Mouse (Mus musculus): ENCODE measurements around the gene Ccdc181.

The Ccdc181 gene

DNA sequence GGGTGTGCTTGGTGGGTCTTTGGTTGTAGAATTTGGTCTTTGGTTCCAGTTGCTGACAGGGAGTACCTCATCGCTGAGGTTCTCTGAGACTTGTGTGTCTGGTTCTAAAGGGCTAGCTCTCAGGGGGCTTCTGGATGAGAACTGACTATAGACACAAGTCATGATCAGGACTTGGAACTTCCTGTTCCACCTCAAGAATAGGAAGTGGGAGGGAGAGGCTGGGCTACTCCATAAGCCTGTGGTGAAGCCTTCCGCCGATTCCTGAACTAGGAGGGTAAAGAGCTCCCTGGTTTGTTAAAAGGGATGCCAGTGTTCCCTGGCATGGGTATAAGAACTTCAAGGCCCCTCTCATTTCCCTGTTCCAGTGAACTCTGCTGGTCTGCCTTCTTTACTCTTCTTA, 8.6 kb downstream of the Ccdc181 start:
- no peak for DNase-seq (ENCODE audit: low read depth, low spot score)

DNA sequence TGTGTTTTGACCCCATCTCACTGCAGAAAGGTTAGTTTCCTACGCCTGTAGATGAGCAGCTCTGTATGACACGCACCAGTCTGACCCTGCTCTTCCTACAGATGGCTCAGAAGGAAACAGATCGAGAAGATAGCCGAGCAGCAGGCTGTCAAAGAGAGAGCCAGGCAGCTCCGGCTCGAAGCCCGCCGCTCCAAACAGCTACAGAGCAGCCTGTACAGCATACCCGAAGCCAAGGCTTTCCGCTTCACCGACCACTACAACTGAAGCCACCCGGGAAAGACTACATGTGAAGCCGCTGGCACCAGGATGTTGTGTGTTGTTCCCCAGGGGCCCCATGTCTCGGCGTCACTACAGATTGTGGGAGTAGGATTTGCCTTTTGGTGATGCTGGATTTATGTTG, 12.0 kb downstream of the Ccdc181 start:
- DNase-seq (ENCODE audit: low read depth, low spot score) = no peak

DNA sequence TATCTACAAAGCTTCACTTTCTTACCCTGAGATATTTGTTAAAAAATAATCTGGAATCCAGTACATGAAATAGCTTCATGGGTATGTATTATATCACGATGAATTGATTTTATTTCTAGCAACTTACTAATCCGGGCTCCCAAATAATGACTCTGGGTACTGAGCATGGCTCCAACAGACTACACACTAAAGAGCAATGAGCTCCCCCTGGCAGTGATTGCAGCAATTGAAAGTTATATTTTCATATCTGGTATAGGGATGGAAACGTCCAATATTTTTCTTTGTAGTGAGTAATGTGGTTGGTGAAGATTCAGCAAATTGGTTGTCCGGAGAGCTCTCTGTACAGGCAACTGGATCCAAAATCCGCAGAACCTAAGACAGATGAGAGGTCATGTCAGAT, 16.7 kb downstream of the Ccdc181 start:
- DNase-seq (ENCODE audit: low read depth, low spot score) = no peak

DNA sequence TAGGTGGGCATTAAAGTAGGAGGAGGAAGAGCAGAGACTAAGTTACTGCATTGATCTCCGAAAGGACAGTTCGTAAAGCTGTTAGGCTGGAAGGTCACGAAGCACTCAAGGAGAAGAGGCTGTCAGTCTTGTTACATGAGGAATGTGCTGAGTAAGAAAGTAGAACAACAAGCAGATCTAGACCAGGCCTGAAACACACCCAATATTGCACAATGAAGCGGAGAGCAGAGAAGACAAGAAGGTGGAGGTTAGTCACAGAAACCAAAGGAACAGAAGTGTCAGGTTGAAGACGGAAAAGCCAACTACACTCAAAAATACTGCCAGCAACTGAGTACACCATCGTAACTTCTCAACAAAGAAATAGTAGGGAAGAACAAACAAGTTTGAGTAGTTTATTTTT, 18.7 kb downstream of the Ccdc181 start:
- no peak for DNase-seq (ENCODE audit: low read depth, low spot score)

DNA sequence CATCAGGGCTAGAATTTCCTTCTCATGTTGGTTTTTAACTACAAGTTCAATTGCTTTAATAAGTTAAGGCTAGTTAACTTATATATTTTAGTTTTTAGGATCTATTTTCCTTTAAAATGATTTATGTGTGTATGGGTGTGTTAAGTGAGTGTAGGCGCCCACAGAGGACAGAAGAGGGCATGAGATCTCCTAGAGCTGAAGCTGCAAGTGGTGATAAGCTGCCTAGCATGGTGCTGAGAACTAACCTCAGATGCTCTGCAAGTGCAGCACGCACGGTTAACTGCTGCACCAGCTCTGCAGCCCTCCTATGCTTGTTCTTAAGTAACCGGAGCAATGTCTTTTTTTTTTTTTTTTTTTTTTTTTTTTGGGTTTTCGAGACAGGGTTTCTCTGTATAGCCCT, 21.1 kb downstream of the Ccdc181 start:
- DNase-seq (ENCODE audit: low read depth, low spot score) = no peak

DNA sequence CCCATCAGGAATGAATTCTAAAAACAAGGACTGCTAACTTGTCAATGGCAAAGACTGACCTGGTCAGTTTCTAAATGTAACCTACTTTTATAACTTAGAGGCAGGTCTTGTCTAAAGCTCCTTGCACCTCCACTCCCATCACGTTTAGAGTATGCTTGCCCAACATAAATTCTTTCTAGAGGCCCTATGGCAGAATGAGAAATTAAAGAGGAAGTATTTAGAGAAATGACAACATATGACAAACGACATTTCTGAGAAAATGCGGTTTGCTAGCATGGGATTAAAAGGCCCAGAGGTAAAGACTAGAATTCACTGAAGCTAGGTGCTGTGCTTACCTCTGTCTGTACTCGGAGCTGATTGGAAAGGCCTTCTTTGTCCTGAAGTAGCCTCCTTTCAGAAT, 26.6 kb downstream of the Ccdc181 start:
- no peak for DNase-seq (ENCODE audit: low read depth, low spot score)

DNA sequence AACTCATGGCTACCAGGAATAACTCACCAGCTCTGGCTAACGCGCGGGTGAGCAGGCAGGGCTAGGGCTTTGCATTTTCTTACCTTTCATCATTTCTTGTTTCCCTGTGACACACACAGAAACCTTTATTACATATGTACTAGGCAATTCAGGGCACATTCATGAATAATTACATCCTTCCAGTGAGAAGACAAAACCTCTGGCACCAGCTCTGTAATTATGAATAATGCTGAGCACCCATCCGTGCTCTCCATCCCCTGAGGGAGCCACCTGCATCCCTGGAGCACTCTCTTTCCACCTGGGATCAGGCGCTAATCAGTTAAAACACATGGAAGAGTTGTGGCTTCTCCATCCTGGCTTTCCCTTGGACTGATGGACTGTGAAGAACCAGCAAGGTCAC, 28.4 kb downstream of the Ccdc181 start, which contains the start of gene Nme7:
Gene Nme7 (plus strand): TSS at position 301 of the 400 bp plus-strand sequence.
- no peak for DNase-seq (ENCODE audit: low read depth, low spot score)

DNA sequence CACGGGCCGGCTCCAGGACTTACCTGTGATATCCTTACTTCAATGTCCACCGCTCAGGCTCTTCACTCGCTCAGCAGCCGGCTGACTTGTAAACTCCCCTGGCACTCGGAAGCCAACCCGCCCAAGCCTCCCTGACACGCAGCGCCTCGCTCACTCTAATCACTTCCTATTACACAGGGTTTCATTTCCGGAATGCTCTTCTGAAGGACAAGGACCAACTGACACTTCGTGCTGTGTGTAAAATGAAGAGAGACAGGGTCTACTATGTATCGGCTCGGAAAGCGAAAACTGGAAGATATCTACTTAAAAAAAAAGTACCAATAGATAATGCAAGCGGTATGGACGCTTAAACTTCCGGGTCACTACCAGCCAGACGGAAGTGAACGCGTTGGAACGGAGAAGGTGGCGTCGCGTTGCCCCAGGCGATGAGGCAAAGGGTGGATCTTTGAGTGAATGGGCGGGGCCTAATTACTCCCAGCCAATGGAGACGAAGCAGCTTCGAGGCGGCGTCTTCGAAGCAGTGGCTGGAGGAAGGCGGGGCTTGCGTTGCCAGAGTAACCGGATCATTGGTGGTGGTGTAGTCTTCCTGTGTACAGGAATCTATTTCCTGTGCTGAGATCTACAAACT, 31.9 kb downstream of the Ccdc181 start, which contains the start of gene Blzf1:
Gene Blzf1 (minus strand): TSS at position 366 of the 628 bp plus-strand sequence.
- DNase-seq (ENCODE audit: low read depth, low spot score) = peak; percentile 98

DNA sequence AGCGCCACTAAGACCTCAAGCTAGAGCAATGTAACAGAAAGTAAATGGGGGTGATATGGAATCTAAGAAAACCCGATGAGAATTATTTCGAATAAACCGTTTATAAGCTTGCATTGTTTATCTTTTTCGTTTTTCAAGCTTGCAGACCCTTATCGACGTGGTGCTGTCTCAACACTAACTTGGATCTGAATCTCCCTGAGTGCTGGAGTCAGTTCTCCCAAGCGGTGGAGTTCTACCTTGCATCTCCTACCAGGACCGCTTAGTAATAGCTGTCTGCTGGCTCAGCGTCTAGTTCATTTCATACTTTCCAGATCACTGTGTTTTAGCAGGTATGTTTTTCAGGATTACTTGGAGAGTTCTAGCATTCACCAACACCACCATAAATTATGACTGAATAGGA, 32.5 kb downstream of the Ccdc181 start:
- no peak for DNase-seq (ENCODE audit: low read depth, low spot score)

DNA sequence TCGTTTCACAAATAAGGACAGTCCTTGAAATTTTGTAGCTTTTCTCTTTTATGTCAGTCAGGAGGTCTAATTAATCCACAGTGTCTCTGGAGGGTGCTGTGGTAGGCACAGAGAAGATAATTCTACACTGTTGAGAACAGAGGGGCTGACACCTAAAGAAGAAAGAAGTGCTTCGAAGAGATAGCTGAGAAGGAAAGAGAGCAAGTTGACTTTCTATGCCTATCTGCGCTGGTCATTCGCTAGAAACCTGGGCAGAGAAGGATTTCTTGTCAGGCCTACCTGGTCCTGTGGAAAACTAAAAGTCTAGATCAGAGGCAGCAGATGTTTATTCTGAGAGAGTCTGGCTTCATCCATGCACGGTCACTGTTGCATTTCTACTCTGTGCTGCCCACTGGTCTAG, 38.7 kb downstream of the Ccdc181 start:
- no peak for DNase-seq (ENCODE audit: low read depth, low spot score)

DNA sequence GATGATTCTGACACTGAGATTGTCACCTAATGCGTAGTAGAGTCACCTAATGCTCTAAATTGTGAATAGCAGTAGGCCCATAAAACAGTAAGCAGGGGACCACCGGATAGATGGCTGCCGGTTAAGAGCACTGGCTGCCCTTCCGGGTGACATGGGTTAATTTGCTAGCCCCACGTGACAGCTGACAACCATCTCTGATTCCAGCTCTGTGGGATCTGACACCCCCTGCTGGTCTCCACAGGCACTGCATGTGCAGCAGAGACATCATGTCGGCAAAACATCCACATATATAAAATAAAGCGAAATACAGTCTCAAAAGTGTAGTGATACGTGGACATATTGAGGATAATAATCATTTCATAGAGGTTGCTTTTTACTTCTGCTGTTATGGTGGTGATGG, 39.9 kb downstream of the Ccdc181 start:
- no peak for DNase-seq (ENCODE audit: low read depth, low spot score)

DNA sequence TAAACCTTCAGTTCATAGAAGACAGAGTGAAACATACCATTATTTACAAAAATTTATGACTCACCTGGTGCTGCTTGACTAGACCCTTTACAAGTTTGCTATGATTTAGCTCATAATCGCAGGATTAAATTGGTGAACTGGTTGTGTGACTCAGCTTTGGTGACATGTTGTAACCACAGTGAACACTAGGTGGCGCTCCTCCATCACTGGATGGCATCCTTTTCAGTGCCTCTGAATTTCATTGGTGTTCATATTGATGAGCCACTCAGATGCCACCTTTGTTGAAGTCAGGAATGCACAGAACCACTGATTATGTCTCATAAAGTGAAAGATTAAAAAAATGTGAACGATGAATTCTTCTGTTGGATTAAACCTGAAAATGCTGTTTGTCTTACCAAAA, 41.3 kb downstream of the Ccdc181 start:
- peak; percentile 65 for DNase-seq (ENCODE audit: low read depth, low spot score)

DNA sequence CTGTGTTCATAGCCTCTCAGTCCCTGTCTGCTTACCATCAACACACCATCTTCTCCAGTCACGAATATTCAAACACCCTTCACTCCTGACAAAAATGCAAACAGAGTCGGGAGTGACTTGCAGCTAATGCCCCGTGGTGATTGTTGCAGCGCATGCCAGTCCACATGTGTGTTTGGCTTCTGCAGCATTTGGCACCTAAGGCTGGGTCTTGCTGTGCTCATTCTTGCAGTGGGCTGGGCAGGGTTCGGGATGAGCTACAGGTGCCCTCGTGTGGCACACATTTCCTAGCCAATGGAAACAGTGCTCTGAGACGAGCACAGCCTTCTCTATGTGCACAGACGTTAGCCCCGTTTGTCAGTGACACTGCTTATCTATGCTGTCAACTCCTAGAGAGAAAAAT, 41.9 kb downstream of the Ccdc181 start:
- no peak for DNase-seq (ENCODE audit: low read depth, low spot score)

DNA sequence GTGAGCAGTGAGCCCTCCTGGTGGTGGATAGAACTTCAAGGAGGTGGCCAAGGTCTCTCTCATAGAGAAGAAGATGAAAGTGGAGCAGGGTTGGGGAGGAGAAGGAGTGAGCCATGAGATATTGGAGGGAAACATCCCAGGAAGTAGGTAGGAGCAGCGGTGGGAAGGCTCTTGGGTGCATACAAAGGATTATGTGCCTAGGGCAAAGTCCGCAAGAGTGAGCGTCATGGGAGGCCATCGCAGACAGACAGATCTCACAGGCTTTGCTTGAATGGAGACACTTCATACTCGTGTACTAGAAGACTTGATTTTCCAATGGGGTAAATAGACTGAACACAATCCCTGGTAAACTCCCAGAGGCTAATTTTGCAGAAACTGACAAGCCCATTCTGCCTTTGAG, 43.1 kb downstream of the Ccdc181 start:
- no peak for DNase-seq (ENCODE audit: low read depth, low spot score)

DNA sequence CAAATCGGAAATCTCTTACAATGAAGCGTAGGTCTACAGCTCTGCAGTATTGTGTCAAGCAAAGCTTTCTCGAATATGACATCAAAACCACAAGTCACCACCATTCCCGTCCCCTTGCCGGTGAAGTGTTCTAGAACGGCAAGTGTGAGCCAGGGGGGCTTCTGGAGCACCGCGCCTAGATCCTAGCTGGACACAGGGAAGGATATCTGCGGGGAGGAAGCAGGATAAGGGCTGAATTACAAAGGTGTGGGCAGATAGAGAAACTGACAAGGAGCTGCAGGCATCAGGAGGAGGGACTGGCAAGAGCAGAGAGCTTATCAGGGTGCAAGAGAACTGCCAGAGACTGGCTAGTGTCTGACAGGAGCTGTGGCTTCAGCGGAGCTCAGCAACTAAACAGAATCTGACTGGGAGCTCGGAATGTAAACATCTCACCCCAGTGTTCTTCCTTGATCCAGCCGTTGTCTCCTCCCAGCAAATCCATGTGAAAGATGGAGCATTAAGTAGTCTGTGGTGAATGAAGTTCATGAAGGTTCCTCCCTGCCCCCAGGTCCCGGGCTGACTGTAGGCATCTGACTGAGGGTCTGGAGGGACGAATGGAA, 44.3 kb downstream of the Ccdc181 start:
- DNase-seq (ENCODE audit: low read depth, low spot score) = no peak

DNA sequence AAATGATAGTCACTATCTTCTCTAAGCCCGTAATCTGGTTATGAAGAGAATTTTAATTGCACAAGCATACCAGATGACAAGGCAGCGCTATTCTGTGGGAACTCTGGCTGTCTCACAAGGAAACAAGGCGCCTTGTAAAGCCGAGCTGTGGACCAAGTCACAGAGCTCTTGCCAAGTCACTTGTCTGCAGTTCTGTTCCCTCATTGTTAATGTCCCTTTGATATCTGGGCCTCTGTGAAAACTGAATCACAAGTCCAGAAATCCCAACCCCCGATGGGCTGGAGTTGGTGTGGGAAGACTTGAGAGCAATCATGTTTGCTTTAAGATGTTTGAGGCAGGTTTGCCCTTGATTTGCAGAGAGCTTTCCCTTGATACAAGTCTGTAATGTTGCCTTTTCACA, 45.3 kb downstream of the Ccdc181 start:
- DNase-seq (ENCODE audit: low read depth, low spot score) = no peak

DNA sequence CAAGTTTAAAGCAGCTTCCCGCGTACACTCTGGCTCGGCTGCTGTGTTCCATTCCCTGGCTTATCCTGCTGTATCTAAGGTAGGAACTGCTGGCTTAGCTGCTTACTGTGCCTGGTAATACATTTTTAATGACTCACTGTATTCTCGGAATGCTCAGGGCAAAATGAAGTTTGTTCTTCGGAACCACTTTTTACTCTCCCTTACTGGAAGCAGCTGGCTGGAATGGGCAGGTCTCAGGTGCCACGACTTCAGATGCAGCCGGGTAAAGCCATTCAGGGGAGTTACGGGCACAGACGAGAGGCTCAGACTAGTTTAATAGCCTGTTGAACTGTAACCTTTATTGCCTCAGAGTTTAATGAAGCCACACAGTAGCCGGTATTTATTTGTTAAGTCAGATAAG, 46.0 kb downstream of the Ccdc181 start:
- no peak for DNase-seq (ENCODE audit: low read depth, low spot score)

DNA sequence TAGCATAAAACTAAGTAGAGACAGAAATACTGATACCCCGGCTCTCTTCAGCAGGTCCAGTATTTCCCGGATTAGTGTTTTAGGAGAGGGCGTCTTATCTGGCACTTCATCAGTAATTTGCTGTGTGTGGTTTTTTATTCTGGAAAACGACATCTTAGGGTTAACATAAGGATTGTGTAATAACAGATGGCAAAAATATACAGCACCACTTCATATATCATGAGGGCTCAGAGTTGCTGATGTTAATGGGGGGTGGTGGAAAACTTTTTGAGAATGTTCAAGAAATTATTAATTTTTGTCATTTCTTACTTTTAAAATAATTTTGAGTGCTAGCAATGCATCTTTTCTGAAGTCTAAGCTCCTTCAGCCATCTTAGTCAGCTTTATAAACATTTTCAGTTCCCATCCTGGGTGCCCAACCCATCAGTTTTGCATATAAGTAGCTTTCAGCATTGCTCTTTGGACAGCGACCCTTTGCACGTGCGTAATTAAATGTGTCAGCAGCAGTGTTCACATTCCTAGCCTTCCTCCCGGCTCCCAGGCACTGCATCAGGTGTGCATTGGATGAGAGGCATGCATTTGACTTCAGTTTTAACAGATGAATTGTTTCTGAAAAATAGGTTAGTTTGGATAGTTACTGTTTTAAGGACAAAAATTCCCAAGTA, 47.7 kb downstream of the Ccdc181 start:
- no peak for DNase-seq (ENCODE audit: low read depth, low spot score)

DNA sequence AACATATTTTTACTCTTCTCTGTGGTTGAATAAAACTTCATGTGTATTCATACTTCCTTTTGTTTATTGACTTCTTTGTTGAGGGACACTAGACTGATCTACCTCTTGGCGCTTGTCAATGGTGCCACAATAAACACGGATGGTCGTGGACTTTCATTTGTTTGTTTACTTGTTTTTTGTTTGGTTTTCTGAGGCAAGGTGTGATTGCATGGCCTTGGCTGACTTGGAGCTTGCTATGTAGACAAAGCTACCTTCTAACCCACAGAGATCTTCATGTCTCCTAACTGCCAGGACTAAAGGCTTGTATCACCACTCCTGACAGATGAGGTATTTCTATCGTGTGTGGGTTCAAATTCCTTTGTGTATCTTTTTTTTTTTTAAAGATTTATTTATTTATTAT, 48.8 kb downstream of the Ccdc181 start:
- no peak for DNase-seq (ENCODE audit: low read depth, low spot score)

DNA sequence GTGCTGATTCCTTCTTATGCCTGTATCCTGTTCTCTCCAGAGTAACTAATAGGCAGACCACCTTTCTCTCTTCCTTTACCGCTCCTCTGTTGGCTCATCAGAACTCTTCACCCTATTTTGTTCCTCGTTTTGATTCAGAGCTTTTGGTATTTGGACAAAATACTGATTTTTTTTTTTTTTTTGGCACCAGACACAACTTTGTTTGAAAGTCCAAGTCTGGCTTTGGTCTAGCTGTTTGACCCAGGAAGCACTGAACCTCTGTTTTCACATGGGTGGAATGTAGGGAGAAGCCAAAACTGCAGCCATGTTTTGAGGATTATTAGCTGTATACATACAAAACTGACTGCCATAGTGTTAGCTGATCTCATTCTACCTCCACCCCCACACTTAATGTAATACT, 49.5 kb downstream of the Ccdc181 start:
- DNase-seq (ENCODE audit: low read depth, low spot score) = no peak

DNA sequence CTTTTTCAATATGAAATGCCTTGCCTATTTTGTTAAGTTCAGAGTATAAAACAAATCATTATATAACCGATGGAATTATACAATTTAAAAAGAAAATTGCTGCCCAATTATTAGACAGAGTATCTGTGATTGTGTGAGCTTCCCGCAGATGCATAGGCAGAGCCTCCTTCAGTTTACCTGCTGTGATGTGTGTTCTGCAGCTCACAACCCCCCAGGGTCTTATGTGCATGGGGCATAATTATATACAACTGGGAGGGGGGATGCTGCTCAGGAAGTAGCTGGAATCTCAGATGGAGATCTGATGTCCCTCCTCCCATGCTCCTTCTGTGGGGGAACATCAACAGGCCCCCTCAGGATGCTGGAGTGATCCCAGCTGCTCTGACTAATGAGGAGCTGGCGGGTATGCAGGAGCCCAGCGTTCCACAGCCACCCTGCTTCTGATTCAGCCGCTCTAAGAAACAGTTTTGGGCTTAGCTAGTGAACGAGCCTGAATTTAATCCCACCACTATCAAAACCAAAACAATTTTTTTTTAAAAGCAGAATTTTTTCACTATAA, 51.3 kb downstream of the Ccdc181 start:
- DNase-seq (ENCODE audit: low read depth, low spot score) = peak; percentile 53

DNA sequence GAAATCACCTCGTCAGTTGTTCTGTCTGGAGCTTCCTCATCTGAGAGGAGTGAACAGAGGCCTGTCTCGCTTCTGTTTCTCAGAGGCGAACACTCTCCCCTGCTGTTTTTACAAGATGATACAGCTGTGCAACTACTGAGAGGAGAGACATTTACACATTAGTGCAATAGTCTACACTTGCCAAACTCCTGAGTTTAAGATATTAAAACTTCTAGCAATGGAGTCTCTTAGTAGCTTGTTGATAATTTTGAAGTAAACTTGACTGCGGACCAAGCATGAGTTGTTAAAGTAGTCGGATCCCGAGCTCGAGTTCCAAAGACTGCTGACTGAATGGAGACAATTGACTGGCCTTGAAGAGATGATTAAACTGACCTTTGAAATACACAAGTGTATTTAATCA, 52.4 kb downstream of the Ccdc181 start:
- no peak for DNase-seq (ENCODE audit: low read depth, low spot score)

DNA sequence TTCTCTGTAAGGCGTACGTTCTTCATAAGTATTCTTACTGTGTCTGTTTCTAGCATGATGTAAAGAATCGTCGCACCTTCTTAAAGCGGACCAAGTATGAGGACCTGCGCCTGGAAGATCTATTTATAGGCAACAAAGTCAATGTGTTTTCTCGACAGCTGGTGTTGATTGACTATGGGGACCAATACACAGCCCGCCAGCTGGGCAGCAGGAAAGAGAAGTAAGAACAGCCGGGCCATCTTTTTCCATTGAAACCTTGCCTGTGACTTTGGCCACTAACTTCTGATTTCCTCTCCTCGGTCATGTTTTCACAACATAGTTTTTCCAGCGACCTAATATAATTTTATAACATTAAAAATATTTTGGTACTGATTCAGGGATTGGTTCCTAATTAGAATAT, 57.2 kb downstream of the Ccdc181 start:
- no peak for DNase-seq (ENCODE audit: low read depth, low spot score)
